Mouse (Mus musculus) hindbrain, embryonic 10.5 days (tissue): Measurements from ENCODE around the gene Znrf1. TPM values are rescaled to one million over a fixed set of nuclear protein-coding genes. Genes with fewer than 3 reads are reported as not detected.

ENCODE experiments used
- DNase-seq: peaks from one replicate; pipeline ENCODE4 v3.0.0-alpha.2; 2017; ENCODE audit warnings: low spot score
- H3K27ac ChIP-seq: fragments of 300-500 bp; sonication (generic); 2 replicates; pipeline ENCODE4 v1.5.1; 2016; ENCODE audit warnings: mild to moderate bottlenecking, moderate library complexity
- H3K27me3 ChIP-seq: fragments of 300-500 bp; sonication (generic); 2 replicates; pipeline ENCODE4 v1.6.1; 2016; ENCODE audit warnings: mild to moderate bottlenecking; ENCODE audit not compliant: poor library complexity, insufficient read depth, severe bottlenecking
- H3K36me3 ChIP-seq: fragments of 300-500 bp; sonication (generic); 2 replicates; pipeline ENCODE4 v1.6.1; 2016; ENCODE audit warnings: mild to moderate bottlenecking, moderate library complexity
- H3K4me1 ChIP-seq: fragments of 300-500 bp; sonication (generic); replicated peaks from 2 replicates; pipeline ENCODE4 v1.6.1; 2016; ENCODE audit warnings: mild to moderate bottlenecking
- H3K4me3 ChIP-seq: fragments of 300-500 bp; sonication (generic); 2 replicates; pipeline ENCODE4 v1.5.1; 2016; ENCODE audit warnings: mild to moderate bottlenecking, moderate library complexity
- H3K9me3 ChIP-seq: fragments of 300-500 bp; sonication (generic); 2 replicates; pipeline ENCODE4 v1.6.1; 2016; ENCODE audit warnings: mild to moderate bottlenecking, moderate library complexity
- WGBS: fragments of 180-500 bp; shearing (Covaris S2); methylation state at CpG from one replicate; pipeline ENCODE4 v1.1.7; 2016; 5-methylcytosine and 5-hydroxymethylcytosine counted together
- polyA plus RNA-seq: library from polyadenylated mRNA; unstranded; fragments of >200 nt; fragmentation: Nextera tagmentation; extraction: Ambion mirVana; gene quantifications from 2 replicates; pipeline ENCODE4 v1.2.1, GENCODE M21; 2016

The Znrf1 gene
- polyA plus RNA-seq, 1 experiment from 2014 or later, result 52.5 TPM

- no peaks in the 10 kb centered on the region for H3K9me3 ChIP-seq
- no peak overlapping the region for H3K4me3 ChIP-seq
- H3K27me3 ChIP-seq, result no peaks in the 10 kb centered on the region
- peaks cover 56% of the 10 kb centered on the region for H3K36me3 ChIP-seq
- no peak overlapping the region for H3K27ac ChIP-seq
- 0 out of 2 replicates have a peak, but pooled peaks cover 13% of the 10 kb centered on the region for H3K4me1 ChIP-seq
- no peak for DNase-seq
- 90% methylated on average over 1 of the region's 1 CpGs for WGBS
These were observed 84.0 kb downstream of the Znrf1 start for GRCm38 (mm10) chr8:111619936-111620335.

GRCm38 (mm10) chr8:111622104-111622503, 86.2 kb downstream of the Znrf1 start:
- peaks cover 64% of the 10 kb centered on the region for H3K36me3 ChIP-seq
- H3K9me3 ChIP-seq, result no peaks in the 10 kb centered on the region
- peak overlapping the region; percentile 9 for H3K27ac ChIP-seq
- no peaks in the 10 kb centered on the region for H3K27me3 ChIP-seq
- H3K4me1 ChIP-seq, result 0 out of 2 replicates have a peak, but pooled peaks cover 9% of the 10 kb centered on the region
- no peak overlapping the region for H3K4me3 ChIP-seq
- WGBS, result 55% methylated on average over 3 of the region's 3 CpGs
- DNase-seq, result no peak

DNA sequence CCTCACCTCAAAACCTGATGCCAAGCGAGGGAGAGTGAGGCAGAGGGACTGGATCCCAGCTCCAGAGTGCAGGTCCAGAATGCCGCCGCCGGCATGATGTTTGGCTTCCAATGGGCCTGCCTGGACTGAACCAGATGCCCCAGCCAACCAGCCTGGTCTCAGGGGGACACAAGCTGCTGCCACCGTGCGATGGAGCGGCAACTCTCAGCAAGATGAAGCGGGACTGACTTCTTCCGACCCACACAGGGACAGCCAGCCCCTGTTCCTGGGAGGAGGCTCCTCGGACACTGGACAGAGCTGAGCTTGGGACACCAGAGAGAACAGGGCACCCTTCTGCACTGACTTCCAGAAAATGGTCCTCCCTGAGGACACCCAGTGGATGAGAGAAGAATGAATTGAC, 86.7 kb downstream of the Znrf1 start:
- Histone ChIP-seq H3K4me3 (no peak overlapping the region), H3K9me3 (no peaks in the 10 kb centered on the region), H3K27me3 (no peaks in the 10 kb centered on the region), H3K27ac (no peak overlapping the region; the same call in none of the 2 replicates), H3K4me1 (0 out of 2 replicates have a peak, but pooled peaks cover 7% of the 10 kb centered on the region), H3K36me3 (peaks cover 68% of the 10 kb centered on the region)
- DNase-seq, result no peak
- WGBS, result 69% methylated on average over 10 of the region's 10 CpGs

DNA sequence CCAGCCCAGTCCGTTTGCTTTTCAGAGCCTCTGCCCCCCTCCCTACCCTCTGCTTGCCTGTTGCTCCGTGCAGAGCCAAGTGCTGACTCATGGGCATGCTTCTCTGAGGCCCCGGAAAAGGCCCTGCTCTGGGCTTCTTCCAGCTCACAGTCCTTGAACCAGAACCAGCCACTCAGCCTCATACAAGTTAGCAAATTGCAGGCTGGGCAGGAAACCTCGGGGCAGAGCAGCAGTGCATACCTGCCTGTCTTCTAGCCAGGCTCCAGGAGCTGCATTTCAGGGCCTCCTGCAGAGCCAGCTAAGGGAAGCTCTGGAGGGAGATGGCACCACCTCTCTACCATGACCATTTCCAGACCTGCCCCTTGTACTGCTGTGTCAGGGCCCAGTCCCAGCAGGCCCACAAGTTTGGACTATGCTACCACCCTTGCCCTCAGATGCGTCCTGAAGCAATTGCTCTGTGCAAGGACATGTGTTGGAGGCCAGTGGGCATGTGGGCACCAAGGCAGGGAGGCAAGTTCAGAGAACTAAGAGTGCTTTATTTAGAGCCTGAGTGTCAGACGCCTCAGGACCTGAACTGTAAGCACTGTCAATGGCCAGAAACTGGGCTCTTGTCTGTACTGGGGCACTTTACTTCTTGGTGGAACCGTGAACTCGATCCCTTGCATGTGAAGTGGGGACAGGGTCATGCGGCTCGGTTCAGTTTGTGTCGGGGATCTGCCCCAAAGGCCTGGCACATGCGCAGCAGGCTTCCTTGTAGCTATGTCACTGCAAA, 88.4 kb downstream of the Znrf1 start:
- Histone ChIP-seq H3K4me3 (no peak overlapping the region), H3K9me3 (no peaks in the 10 kb centered on the region), H3K4me1 (0 out of 2 replicates have a peak, but pooled peaks cover 3% of the 10 kb centered on the region), H3K27me3 (no peaks in the 10 kb centered on the region), H3K36me3 (peaks cover 71% of the 10 kb centered on the region), H3K27ac (no peak overlapping the region)
- no peak for DNase-seq
- WGBS, result 88% methylated on average over 12 of the region's 12 CpGs

GRCm38 (mm10) chr8:111624853-111625221, 88.9 kb downstream of the Znrf1 start:
- WGBS, result 95% methylated on average over 10 of the region's 10 CpGs
- no peaks in the 10 kb centered on the region for H3K9me3 ChIP-seq
- H3K4me3 ChIP-seq, result no peak overlapping the region
- no peak for DNase-seq
- H3K27ac ChIP-seq, result no peak overlapping the region
- H3K36me3 ChIP-seq, result peaks cover 65% of the 10 kb centered on the region
- peaks cover 4% of the 10 kb centered on the region; the same call in 1 of the 2 replicates for H3K4me1 ChIP-seq
- H3K27me3 ChIP-seq, result no peaks in the 10 kb centered on the region

- 39% methylated on average over 6 of the region's 6 CpGs for WGBS
- peaks cover 7% of the 10 kb centered on the region; the same call in 1 of the 2 replicates for H3K4me1 ChIP-seq
- H3K4me3 ChIP-seq, result no peak overlapping the region
- H3K9me3 ChIP-seq, result no peaks in the 10 kb centered on the region
- no peaks in the 10 kb centered on the region for H3K27me3 ChIP-seq
- DNase-seq, result peak; percentile 76
- H3K27ac ChIP-seq, result no peak overlapping the region
- peaks cover 57% of the 10 kb centered on the region for H3K36me3 ChIP-seq
These were observed 90.0 kb downstream of the Znrf1 start for GRCm38 (mm10) chr8:111625694-111626527.

- H3K36me3 ChIP-seq, result peaks cover 51% of the 10 kb centered on the region
- 73% methylated on average over 8 of the region's 8 CpGs for WGBS
- no peaks in the 10 kb centered on the region for H3K27me3 ChIP-seq
- no peak overlapping the region for H3K4me3 ChIP-seq
- H3K27ac ChIP-seq, result no peak overlapping the region
- H3K4me1 ChIP-seq, result peaks cover 7% of the 10 kb centered on the region; the same call in 1 of the 2 replicates
- no peaks in the 10 kb centered on the region for H3K9me3 ChIP-seq
- no peak for DNase-seq
These were observed 90.6 kb downstream of the Znrf1 start for GRCm38 (mm10) chr8:111626528-111626820.

DNA sequence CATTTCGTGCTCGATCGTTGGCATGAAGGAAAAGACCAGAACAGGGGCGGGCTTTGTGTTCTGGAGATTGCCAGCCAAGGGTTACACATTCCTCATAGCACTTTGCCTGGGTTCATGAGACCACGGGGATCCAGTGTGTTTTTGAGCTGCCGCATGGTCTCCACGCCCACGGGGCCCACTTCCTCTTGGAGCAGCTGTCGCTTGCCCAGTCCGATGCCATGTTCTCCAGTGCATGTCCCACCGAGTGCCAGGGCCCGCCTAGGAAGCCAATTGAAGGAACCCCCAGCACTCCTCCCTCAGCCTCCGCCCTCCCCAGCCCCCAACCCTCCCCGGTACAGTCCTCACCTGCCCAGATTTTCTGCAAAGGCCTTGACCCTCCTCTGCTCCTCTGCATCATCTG, 91.0 kb downstream of the Znrf1 start:
- H3K4me1 ChIP-seq, result peaks cover 7% of the 10 kb centered on the region; the same call in 1 of the 2 replicates
- no peak for DNase-seq
- no peak overlapping the region for H3K4me3 ChIP-seq
- no peaks in the 10 kb centered on the region for H3K9me3 ChIP-seq
- no peaks in the 10 kb centered on the region for H3K27me3 ChIP-seq
- peaks cover 46% of the 10 kb centered on the region for H3K36me3 ChIP-seq
- no peak overlapping the region for H3K27ac ChIP-seq
- 96% methylated on average over 14 of the region's 14 CpGs for WGBS

- DNase-seq, result no peak
- no peaks in the 10 kb centered on the region for H3K27me3 ChIP-seq
- H3K27ac ChIP-seq, result no peak overlapping the region
- 94% methylated on average over 9 of the region's 9 CpGs for WGBS
- no peaks in the 10 kb centered on the region for H3K9me3 ChIP-seq
- H3K36me3 ChIP-seq, result peaks cover 37% of the 10 kb centered on the region
- H3K4me3 ChIP-seq, result no peak overlapping the region
- H3K4me1 ChIP-seq, result peaks cover 4% of the 10 kb centered on the region; the same call in 1 of the 2 replicates
These were observed 92.0 kb downstream of the Znrf1 start for GRCm38 (mm10) chr8:111627923-111628322.

DNA sequence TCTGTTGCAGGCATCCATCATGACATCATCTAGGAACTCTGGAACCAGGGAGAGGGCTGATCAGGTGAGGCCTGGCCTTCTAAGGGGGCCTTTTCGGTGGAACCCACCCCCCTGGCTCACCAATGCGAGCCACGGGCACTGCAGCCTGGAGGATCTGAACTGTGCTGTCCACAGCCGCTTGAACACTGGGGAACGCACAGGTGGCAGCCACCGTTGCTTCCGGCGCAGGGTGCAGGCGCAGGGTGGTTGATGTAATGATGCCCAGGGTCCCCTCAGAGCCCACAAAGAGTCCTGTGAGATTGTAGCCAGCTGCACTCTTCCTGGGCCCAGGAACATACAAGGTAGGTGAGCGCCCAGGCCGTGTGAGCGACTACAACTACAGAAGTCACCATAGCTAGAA, 92.5 kb downstream of the Znrf1 start:
- 0 out of 2 replicates have a peak, but pooled peaks cover 4% of the 10 kb centered on the region for H3K9me3 ChIP-seq
- no peaks in the 10 kb centered on the region for H3K27me3 ChIP-seq
- no peak overlapping the region for H3K27ac ChIP-seq
- 94% methylated on average over 12 of the region's 12 CpGs for WGBS
- H3K4me3 ChIP-seq, result no peak overlapping the region
- H3K4me1 ChIP-seq, result peaks cover 4% of the 10 kb centered on the region; the same call in 1 of the 2 replicates
- peaks cover 35% of the 10 kb centered on the region; the same call in 1 of the 2 replicates for H3K36me3 ChIP-seq
- no peak for DNase-seq

- peaks cover 4% of the 10 kb centered on the region; the same call in 1 of the 2 replicates for H3K4me1 ChIP-seq
- WGBS, result 90% methylated on average over 19 of the region's 19 CpGs
- no peaks in the 10 kb centered on the region for H3K27me3 ChIP-seq
- H3K9me3 ChIP-seq, result 0 out of 2 replicates have a peak, but pooled peaks cover 5% of the 10 kb centered on the region
- H3K36me3 ChIP-seq, result peaks cover 33% of the 10 kb centered on the region; the same call in 1 of the 2 replicates
- H3K4me3 ChIP-seq, result no peak overlapping the region
- DNase-seq, result no peak
- no peak overlapping the region for H3K27ac ChIP-seq
These were observed 93.1 kb downstream of the Znrf1 start for GRCm38 (mm10) chr8:111628894-111629501.

DNA sequence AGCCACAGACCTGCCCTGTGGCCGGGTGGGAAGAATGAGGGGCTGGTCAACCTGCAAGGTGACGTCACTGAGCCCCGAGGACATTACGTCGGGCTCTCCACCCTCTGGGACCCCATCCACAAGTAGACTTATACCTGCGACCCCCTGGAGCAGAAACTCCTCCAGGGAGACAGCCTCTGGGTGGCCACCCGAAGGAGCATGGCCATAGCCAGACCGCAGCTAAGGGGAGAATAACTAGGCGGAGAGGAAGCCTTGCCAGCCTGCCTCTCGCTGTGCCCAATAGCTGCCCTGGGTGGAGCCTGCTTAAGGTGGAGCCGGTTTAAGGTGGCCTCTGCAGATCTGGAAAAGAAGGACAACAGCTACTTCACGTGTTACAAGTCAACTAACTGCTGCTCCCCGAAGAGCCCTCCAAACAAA, 94.2 kb downstream of the Znrf1 start, which contains the start of gene Ldhd:
TSS of gene Ldhd (minus strand) at position 270 of the 417 bp plus-strand sequence.
- WGBS, result 29% methylated on average over 13 of the region's 13 CpGs
- H3K9me3 ChIP-seq, result 0 out of 2 replicates have a peak, but pooled peaks cover 5% of the 10 kb centered on the region
- no peak for DNase-seq
- H3K27ac ChIP-seq, result no peak within 1 kb of the TSS
- H3K27me3 ChIP-seq, result no peaks in the 10 kb centered on the region
- H3K4me3 ChIP-seq, result peak within 1 kb of the TSS; percentile 30
- peaks cover 4% of the 10 kb centered on the region; the same call in 1 of the 2 replicates for H3K4me1 ChIP-seq
- 0 out of 2 replicates have a peak, but pooled peaks cover 25% of the 10 kb centered on the region for H3K36me3 ChIP-seq
